ENCODE assay signal across 9 mouse cellular contexts in the genomic region with DNA sequence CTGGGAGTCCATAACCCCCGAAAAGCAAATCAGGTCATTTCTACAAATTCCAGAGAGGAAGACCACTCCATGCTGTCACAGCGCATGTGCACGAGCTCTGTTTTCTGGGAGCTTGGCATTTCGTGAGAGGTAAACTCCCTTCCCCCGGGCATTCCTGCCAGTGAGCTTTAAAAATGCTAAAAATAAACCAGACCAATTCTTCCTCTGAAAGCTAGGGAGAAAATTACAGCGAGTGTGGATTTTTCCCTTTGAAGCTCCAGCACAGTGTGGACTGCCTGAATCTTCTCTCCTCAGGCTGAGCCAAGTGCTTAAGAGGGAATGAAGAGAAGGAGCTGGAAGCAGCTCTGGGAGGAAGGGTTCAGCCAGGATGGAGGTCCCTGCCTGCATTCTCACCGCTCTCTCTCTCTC.
DNase-seq lines count a peak whose midpoint lies in the region; ATAC-seq and TF ChIP-seq lines count a peak whose summit lies in the region.
"Had no signal": no experiment of that assay in that cellular context is flagged by ENCODE, and none has a peak within 500 bp of the region (broad histone marks: within the 10 kb centered on the region; RNA-seq: fewer than 3 reads in every experiment).

No protein-coding gene starts in this region.

- H3K4me3 ChIP-seq in embryonic facial prominence, embryonic 11.5 days (ENCODE audit: low read depth, low read length): no peak overlapping the region
- H3K4me3 ChIP-seq in embryonic facial prominence, embryonic 10.5 days: no peak overlapping the region
- H3K4me3 ChIP-seq in liver, postnatal 0 days (ENCODE audit: low read depth, low read length): no peak overlapping the region
- H3K4me3 ChIP-seq: neural tube, embryonic 12.5 days had no signal

- TF ChIP-seq EP300 in liver, postnatal 0 days (IDR thresholded peaks at IDR 0.05; ENCODE audit: low read depth): no peak

- no peak overlapping the region for H3K9ac ChIP-seq in embryonic facial prominence, embryonic 11.5 days (replicated peaks; ENCODE audit: low read length)
- H3K9ac ChIP-seq in liver, postnatal 0 days (replicated peaks): no peak overlapping the region
- H3K9ac ChIP-seq: neural tube, embryonic 12.5 days had no signal

- no peaks in the 10 kb centered on the region for H3K9me3 ChIP-seq in embryonic facial prominence, embryonic 11.5 days (replicated peaks; ENCODE audit: control insufficient read depth, low read length)
- H3K9me3 ChIP-seq in embryonic facial prominence, embryonic 10.5 days: no peaks in the 10 kb centered on the region
- H3K9me3 ChIP-seq in liver, postnatal 0 days (ENCODE audit: low read length): no peaks in the 10 kb centered on the region
- H3K9me3 ChIP-seq: neural tube, embryonic 12.5 days had no signal

- no peak overlapping the region for H3K27ac ChIP-seq in embryonic facial prominence, embryonic 11.5 days (replicated peaks; ENCODE audit: low read depth, low read length)
- H3K27ac ChIP-seq in embryonic facial prominence, embryonic 10.5 days (replicated peaks): no peak overlapping the region
- no peak overlapping the region for H3K27ac ChIP-seq in liver, postnatal 0 days (ENCODE audit: low read depth)
- H3K27ac ChIP-seq: neural tube, embryonic 12.5 days had no signal

- 61% methylated on average over 7 of the region's 7 CpGs for WGBS in embryonic facial prominence, embryonic 11.5 days
- WGBS in embryonic facial prominence, embryonic 10.5 days: 67% methylated on average over 7 of the region's 7 CpGs
- 81% methylated on average over 7 of the region's 7 CpGs for WGBS in liver, postnatal 0 days (ENCODE audit: insufficient replicate concordance)

- no peaks in the 10 kb centered on the region for H3K36me3 ChIP-seq in embryonic facial prominence, embryonic 11.5 days (replicated peaks; ENCODE audit: control insufficient read depth, insufficient read depth, low read depth, low read length)
- H3K36me3 ChIP-seq in embryonic facial prominence, embryonic 10.5 days (replicated peaks): peaks cover 43% of the 10 kb centered on the region
- peaks cover 7% of the 10 kb centered on the region; the same call in 1 of the 2 replicates for H3K36me3 ChIP-seq in liver, postnatal 0 days (replicated peaks; ENCODE audit: insufficient read depth, low read length)

- DNase-seq in embryonic facial prominence, embryonic 11.5 days (ENCODE audit: low spot score): peak; percentile 15
- DNase-seq in embryonic facial prominence, embryonic 10.5 days (ENCODE audit: low spot score): no peak
- DNase-seq in adrenal gland, adult 8-10 months: peak; percentile 19
- peak; percentile 18 to 28 for DNase-seq in left cerebral cortex, adult 8-10 months (ENCODE audit: low spot score in 2 of 2)
- no peak for DNase-seq in liver, postnatal 0 days
- DNase-seq in T-cell, adult 2 months (ENCODE audit: low spot score): no peak
- DNase-seq in testis, postnatal 10 days (ENCODE audit: low spot score): no peak

- no peak overlapping the region for H3K4me2 ChIP-seq in embryonic facial prominence, embryonic 11.5 days (ENCODE audit: low read depth, low read length)
- no peak overlapping the region for H3K4me2 ChIP-seq in liver, postnatal 0 days (ENCODE audit: low read depth, low read length)
- H3K4me2 ChIP-seq: neural tube, embryonic 12.5 days had no signal

- H3K4me1 ChIP-seq in embryonic facial prominence, embryonic 11.5 days (ENCODE audit: control insufficient read depth, insufficient read depth, low read length): no peaks in the 10 kb centered on the region; the same call in 1 of the 2 replicates
- peaks cover 37% of the 10 kb centered on the region for H3K4me1 ChIP-seq in embryonic facial prominence, embryonic 10.5 days
- no peaks in the 10 kb centered on the region for H3K4me1 ChIP-seq in liver, postnatal 0 days (ENCODE audit: insufficient read depth)

- TF ChIP-seq CTCF in liver, postnatal 0 days (IDR thresholded peaks at IDR 0.05; ENCODE audit: low read depth): no peak

- H3K27me3 ChIP-seq in embryonic facial prominence, embryonic 11.5 days (ENCODE audit: control insufficient read depth, insufficient read depth, low read length): no peaks in the 10 kb centered on the region
- no peaks in the 10 kb centered on the region for H3K27me3 ChIP-seq in embryonic facial prominence, embryonic 10.5 days (replicated peaks; ENCODE audit: low read depth, poor library complexity, severe bottlenecking)
- no peaks in the 10 kb centered on the region for H3K27me3 ChIP-seq in liver, postnatal 0 days (ENCODE audit: insufficient read depth, low read length)
- H3K27me3 ChIP-seq: neural tube, embryonic 12.5 days had no signal

- no peak for ATAC-seq in embryonic facial prominence, embryonic 11.5 days (replicated peaks; ENCODE audit: insufficient number of reproducible peaks, low FRiP score, low TSS enrichment, low read depth)
- peak; percentile 92 for ATAC-seq in frontal cortex, adult (ENCODE audit: low TSS enrichment)
- no peak for ATAC-seq in liver, postnatal 0 days

Comparison
In these comparisons a context has a peak if more than half of its experiments do, and no peak if none do; other contexts are left out.
1. DNase-seq: peak in embryonic facial prominence, embryonic 11.5 days (single experiment), adrenal gland, adult 8-10 months (single experiment) and left cerebral cortex, adult 8-10 months (2 of 2); none in embryonic facial prominence, embryonic 10.5 days (single experiment), liver, postnatal 0 days (single experiment), T-cell, adult 2 months (single experiment) and testis, postnatal 10 days (single experiment).